Mouse (Mus musculus): ENCODE data around the gene Il11ra1. TPM values are rescaled to one million over a fixed set of nuclear protein-coding genes. Genes with fewer than 3 reads are reported as not detected.
A peak's percentile ranks its signal among the peaks of the same experiment; 100 is the strongest.
"Not testable (repeated sequence)": the region's sequence is repeated elsewhere in the genome, so short reads cannot be mapped to it uniquely, and the experiment has no call there.

Il11ra1 gene
- 10 to 100 TPM; 61.0 to 68.2 TPM for total RNA-seq (2021)
- long read RNA-seq, experiment 1, transcript Il11ra1-201 (13 exons, 2,009 nt): major isoform, 98 of 148 reads
- long read RNA-seq, experiment 1, transcript Il11ra1-204 (13 exons, 1,768 nt): minor isoform, 15 of 148 reads
- long read RNA-seq, experiment 1, partial matches to known transcripts: 19 of 148 reads
- long read RNA-seq, experiment 1, other reads (novel, unspliced or antisense): 15 of 148 reads
- long read RNA-seq, experiment 2, transcript Il11ra1-201 (13 exons, 2,009 nt): major isoform, 53 of 78 reads
- long read RNA-seq, experiment 2, partial matches to known transcripts: 10 of 78 reads
- long read RNA-seq, experiment 2, other reads (novel, unspliced or antisense): 11 of 78 reads

DNA sequence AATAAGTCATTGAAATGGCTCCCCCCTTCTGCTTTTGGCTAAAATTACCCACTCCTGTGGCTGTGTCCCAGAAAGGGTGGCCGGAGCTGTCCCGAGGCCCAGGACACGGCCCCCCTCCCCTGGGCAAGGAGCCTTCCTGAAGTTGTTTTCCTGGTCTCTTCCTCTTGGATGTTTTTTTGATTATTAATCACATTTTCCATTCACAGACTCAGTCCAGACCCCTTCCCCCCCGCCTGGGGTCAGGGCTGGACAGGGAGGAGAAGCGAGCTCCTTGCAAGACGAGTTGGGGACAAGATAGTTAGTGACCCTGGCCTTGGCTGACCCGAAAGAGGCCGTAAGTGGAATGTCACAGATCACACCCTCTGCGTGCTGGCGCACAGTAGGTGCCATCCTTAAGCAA, at the start of gene Il11ra1:
Gene Il11ra1, plus strand, starts transcription at position 207 of the 400 bp plus-strand sequence.
- not testable (repeated sequence) for DNase-seq

DNA sequence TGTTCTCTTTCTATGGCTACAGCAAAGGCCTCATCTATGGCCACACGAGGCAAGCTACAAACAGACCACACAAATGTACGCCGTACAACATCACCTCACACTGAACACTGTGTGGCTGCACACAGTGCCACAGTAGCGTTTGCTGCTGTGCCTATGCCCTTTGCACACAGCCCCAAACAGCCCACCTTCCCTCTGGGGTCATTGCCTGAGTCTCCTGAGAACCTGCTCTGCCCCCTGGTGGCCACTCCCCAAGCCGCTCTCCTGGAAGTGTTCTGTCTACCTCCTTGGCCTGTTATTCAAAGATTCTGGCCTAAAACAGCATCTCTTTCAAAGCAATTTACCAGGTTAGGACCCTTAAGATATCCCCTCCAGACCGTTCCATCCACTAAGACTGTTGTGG, 46.5 kb upstream of the Il11ra1 start:
- peak; percentile 85 for DNase-seq

DNA sequence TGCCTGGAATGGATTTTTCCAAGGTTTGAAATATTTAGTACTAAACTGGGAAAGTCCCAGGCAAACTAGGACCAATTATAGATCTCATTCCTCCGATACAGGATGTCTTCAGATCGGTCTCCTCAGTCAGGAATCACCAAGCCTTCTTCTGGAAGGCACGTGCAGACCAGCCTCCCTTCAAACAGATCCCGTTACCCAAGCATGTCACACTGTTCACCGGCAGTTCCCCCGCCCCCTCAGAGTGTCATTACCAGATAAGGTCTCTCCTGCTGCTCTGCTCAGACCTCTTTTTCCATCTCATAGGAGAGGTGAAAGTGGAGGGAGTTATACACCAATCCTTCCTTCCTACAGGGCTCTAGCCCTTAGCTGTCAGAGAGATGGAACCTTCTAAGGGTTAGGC, 46.1 kb upstream of the Il11ra1 start:
- DNase-seq: no peak

DNA sequence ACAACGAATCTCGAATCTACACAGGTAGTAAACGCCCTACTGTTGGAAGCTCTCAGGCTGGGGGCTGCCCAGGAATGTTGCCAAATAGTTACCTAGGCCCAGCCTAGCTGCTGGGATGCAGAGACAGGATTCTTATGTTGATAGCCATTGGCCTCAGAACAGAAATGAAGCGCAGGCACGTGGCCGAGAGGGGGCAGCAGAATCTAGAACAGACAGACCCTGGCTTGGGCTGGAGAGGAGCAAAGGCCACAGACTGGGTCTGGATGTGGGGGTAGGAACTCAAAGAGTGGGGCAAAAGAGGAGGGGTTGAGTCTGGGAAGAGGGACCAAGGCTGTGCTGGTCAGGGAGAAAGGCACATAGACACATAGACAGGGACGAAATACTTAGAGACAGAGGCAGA, 45.6 kb upstream of the Il11ra1 start:
- peak; percentile 82 for DNase-seq

DNA sequence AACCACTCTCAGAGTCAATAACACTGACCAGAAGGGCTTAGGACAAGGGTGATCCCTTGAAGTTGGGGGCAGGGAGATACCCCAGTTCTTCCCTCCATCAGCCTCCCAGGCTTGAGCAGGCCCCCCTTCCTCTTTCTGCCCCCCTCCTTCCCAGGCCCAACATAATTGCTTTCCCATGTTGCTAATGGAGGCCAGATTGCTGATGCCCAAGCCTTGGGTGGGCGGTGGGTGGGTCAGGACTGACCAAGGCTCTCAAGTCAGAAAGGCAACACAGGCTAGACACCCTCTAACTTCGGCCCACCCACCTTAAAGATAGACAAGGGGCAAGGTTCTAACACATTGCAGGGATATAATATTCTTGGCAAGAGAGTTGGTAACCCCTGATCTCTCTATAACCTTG, 44.3 kb upstream of the Il11ra1 start:
- DNase-seq: no peak

DNA sequence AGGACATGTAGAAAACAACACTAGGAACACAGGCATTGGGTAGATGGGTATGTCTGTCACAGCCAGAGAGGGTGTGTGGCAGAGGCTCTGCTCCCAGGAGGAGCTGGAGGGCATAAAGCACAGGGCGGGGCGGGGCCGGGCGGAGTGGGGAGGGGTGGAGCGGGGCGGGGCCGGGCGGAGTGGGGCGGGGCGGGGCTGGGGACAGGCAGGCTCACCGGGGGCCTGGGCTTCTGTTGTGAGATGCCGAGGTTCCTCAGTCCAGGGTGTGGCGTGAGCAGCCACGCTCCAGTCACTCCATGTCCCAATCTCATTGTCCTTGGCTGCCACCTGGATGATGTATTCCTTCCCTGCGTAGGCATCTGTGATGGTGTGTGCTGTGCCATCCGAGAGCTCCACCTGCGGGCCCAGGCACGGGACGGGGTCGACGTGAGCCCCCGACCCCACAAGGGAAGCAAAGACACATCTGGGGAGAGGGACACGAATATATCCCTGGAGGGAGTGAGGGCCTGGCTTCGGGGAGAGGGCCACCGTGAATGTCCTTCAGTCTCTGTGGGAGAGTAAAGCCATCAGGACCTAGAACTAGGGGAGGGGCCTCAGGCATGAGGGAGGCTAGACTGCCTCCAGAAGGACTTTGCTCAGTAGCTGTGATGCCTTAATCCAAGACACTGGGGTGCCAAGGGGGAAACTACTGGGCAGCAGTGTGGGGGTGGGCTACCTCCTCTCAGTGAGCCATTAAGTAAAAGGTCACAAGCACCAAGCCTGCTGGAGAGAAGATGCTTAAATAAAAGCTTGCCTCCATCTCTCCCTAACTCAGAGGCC, 41.0 kb upstream of the Il11ra1 start:
- peak; percentile 49 for DNase-seq

DNA sequence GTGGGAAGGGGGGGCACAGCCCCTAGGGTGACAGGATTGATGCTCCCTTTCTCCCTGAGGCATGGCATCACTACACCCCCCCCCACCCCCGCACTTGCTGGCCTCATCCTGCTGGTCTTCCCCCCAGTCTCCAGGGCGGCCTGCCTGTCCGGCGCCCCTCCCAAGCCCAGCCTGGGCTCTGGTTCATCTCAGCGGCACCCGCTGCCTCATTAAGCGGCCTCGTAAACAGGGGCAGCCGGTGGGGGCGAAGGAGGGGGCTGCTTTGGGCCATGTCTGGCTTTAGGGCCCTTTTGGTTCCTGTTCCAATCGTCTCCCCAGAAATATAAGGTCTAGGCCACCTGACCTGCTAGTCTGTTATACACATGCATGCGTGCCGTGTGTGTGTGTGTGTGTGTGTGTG, 40.2 kb upstream of the Il11ra1 start:
- DNase-seq: no peak

DNA sequence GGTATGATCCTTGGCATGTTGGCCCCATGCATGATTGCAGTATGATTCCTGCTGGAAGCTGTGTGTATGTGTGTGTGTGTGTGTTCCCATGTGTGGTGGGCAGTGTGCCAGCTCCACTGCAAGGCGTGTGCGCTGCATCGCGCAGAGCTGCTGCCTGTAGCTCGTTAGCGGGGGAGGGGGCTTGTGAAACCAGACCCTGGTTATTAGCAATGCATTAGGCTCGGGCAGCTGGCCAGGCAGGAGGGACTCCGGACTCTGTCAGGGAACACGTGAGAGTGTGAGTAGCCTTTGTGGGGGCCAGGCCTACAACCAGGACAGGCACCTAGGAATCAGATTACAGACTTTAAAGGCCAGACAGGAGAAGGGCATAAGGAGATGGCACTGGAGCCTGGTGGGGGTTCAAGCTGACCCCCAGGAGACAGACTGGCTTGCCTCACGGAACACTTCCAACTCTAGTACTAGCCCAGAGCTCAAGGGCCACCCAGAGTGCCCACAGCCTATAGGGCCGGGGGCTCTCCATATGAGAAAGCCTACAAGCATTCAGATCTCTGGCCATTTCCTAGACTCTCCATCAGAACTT, 38.8 kb upstream of the Il11ra1 start:
- DNase-seq: peak; percentile 56

DNA sequence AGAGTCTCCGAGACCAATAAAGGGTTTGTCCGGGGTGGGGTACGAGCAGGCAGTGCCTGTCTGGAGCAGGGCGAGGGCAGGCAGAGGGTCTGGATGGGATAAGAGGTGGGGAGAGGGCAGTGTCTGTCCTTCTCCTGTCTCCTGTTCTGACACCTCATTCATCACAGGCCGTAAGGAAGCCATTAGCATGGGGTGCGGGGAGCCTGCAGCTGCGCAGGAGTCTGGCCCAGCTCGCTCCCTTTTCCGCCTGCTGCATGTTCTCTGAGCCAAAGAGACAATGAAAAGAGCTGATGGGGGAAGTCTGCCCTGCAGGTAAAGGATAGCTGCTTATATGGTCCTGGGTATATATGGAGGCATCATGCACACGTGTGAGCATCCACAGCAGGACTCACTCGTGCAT, 37.1 kb upstream of the Il11ra1 start:
- no peak for DNase-seq

DNA sequence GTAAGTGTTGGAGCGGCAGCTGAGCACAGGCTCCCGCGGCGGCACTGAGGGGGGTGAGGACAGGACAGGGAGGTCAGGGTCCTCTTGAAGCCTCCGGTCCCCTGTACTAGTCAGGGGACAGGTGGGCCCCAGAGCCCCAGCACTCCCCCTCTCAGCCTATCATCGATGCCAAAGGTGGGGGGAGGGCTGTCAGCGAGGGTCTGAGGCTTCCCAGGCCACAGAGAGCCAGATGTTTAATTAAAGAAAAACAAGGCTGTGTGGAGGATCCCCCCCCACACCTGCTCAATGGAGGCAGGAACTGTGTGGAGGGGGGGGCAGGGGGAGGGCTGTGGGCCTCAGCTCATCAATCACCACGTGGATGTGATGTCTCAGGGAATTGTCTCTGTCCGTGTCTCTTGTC, 36.2 kb upstream of the Il11ra1 start:
- DNase-seq: no peak

DNA sequence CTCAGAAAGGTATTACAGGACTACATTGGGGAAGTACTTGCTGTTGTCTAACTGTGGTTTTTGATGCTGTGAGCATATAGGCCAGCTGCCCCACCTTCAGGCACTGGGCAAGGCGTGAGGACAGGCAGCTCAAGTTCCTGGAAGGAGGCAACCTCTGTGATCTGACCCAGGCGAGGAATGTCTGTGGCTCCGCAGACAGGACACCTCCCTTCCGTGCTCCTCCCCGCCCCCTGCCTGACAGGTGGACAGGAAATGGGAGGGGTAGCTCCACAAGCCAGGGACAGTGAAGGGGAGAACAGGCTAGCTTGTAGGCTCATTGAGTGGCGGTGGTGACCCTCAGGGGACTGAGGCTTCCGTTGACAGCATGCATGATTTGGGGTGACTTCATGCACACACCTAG, 35.3 kb upstream of the Il11ra1 start:
- no peak for DNase-seq

DNA sequence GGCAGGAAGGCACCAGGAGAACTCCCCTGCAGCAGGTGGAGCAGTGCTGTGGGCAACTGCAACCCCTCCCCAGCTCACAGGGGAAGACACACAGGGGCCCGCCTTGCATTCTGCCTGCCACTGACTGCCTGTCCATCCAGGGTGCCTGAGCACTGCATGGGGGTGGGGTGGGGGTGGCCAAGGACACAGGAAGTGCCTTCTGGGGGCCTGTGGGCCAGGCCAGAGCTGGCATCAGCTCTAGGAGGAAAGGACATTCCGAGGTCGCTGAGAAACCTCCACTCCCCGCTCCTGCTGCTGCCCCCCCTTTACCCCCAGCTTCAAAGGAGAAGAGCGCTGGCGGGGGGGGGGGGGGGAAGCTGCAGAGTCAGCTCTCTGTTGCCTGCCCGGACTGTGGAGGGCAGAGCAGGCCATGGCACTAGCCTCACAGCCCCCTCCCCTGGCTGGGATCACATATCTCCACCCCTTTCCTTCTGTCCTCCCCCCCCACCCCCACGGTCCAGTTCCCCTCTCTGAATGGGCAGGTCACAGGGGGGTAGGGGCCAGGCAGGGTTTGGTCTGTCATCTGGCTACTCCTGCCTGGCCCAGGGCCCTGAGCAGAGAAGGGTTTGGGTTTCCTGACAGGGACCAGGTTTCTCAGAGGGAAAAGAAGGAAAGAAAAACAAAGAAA, 34.6 kb upstream of the Il11ra1 start:
- peak; percentile 77 for DNase-seq

DNA sequence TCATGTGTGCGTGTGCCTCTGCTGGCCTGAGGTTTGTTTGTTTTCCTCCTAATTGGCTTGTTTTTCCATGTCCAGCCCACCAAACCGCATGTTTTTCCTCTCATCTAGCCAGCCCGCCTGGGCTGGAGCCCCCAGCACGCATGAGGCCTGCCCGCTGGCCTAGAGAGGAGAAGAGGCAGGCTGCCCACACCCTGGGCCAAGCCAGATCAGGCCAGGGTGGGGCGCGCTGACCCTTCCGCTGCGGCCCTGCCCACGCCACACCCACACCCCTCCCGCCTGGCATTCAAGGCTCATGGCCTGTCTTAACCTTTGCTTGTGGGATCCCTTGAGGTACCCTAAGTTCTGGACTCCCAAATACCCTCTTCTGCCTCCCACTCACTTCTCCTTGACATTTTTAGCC, 33.1 kb upstream of the Il11ra1 start:
- no peak for DNase-seq

DNA sequence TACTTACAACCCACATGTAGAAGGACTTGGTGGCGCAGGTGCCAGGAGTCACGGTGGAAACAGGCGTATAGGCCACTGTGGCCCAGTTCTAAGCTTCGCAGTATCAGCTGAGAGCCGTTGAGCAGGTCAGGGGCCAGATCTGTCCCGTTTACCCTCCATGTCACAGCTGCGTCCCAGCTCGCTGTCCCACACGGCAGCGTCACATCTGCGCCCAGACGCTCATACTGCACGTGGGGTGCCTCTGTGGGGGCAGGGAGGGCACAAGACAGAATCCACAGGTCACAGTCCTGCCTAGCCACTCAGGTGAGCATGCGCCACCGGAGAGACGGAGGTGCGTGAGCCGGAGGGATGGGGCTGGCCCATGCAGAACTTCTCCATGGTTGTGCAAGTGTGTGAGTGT, 29.0 kb upstream of the Il11ra1 start:
- DNase-seq: no peak

DNA sequence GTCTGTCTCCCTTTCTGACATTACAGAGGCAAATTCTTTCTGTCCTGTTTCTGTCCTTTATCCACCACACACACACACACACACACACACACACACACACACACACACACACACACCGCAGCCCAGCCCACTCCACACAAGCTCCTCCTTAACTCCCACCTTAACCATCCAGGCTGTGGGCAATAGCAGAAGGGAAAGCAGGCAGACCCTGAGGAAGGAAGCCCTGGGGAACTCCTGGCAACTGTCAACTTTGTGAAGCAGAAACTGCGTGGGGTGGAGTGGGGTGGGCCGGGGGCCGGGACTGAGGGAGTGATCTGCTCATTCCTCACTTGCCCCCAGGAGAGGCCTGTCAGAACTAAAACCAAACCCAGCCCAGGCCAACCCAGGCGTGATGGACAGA, 28.3 kb upstream of the Il11ra1 start:
- DNase-seq: no peak

DNA sequence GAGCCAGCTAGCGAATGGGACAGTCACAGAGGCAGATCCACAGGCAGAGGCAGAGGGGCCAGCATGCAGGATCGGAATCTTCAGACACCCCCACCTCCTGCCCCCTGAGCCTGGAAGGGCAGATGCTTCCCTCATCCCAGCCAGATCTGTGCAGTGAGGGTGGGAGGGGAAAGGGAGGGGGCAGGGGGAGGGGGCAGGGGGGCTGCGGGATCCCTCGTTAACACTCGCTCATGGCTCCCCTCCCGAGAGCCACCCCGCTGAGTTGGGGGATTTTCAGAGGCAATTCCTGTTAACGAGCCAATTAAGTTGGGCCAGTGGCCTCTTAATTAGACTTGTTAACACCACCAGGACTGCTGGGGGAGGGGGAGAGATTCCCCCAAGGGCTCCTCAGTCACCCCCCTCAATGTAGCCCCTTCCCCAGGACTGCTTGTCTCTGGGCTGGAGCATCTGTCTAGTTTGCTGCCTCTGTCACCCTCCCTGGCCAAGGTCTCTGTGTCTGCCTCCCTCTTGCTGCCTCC, 27.8 kb upstream of the Il11ra1 start:
- no peak for DNase-seq

DNA sequence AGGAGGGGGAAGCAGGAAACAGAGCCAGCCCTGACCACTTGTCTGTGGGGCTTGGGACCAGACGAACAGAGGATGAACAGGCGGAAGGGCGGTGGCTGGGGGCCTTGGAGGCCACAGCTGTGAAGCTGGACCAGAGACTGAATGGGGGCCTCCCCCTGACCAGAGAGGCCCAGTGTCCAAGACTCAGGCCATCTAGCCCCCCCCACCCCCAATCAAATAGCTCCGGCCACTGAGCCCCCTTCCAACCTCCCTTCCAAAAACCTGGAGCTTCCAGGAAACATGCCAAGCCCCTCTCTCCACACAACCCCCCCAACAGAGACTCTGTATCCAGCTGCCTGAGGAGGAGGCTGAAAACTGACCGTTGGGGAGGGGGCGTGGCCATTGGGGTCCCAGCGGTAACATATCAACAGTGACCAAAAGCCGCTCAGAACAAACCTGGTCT, 27.2 kb upstream of the Il11ra1 start:
- DNase-seq: no peak

DNA sequence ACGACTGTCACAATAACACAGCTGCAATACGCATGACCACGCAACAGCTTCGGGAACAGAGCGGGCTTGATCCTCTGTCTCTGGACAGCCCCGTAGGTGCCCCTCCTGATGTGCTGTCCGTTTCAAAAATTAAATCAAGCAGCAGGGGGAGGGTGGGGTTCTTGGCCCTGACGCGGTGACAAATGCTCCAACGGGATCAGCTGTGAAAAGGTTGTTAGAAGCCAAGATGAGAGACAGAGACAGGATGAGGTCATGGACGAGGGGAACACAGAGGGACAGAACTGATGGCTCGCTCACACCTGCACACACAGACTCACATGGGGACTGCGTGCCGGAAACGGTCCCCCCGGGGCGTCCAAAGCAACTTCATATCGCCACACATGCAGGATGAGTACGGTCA, 26.6 kb upstream of the Il11ra1 start:
- DNase-seq: no peak

DNA sequence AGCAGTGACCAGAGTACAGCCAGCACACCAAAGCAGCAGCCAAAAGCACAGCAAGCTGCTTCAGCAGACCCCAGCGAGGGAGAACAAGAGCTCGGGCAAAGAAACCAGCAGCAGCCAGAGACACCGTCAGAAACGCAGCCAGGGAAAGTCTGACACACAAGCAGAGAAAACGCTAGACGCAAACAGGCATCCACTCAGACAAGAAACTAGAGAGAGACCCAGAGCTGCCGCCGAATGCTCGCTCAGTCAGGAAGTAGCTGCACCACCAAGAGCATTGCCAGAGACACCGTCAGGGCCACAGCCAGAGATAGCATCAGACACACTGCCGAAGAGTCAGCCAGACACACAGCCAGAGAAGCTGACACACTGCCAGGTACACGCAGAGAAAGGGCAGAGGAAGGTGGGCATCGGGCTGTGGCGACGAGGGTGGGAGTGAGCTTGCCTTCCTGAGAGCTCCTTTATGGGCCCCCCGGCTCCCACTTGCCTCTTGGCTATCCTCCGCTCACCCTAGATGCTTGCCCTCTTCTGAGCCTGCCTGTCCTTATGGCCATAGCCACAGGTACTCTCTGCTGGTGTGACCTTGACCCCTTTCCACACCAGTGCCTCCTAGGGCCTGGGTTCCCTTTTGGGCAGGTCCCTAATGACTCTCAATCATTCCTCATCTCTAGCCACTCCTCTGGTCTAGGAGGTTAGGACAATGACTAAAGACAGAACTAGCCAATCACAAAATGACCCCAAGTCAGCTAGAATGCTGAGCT, 23.4 kb upstream of the Il11ra1 start:
- DNase-seq: peak; percentile 60

DNA sequence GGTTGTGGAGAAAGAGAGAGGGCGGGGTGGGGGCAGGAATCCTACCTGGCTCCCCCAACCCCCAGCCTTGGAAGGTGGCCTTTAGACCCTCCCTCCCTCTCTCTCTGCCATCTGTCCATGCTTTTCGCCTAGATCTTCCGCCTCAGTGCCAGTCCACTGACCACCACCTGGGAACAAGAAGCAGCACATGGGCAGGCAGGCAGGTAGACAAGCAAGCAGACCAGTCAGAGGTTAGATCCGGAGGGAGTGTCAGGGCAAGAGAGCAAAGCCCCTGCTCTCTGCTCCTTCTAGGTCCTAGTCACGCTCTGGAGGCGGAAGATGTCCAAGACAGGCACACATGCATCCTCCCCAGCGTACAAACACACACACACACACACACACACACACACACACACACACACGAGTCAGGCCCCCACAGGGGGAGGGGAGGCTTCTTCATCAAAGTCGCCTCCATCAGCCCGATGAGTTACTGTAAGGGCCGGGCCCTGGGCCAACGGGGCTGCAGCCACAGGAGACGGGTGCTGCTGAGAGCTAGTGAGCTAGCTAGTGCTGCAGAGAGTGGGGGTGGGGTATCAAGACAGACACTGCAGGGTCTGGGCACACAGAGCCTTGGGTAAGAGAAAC, 22.7 kb upstream of the Il11ra1 start:
- peak; percentile 86 for DNase-seq

DNA sequence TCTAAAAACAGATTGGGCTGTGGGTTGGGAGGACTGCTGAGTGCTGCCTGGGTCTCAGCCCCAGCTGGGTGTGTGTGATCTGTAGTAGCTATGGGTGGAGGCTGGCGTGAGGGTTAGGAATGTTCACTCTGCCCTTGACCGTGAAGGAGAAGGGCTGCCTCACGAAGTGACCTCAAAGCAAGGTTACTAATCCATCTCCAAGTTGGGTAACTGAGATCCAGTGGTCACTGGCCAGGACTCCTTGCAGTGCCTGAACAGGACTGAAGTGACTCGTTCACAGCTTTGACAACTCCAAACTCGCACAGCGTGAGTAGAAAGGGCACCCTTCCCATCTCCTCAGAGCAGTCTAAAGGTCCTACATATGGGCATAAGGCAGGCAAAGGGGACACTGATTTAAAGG, 20.9 kb upstream of the Il11ra1 start:
- DNase-seq: no peak
